Mouse (Mus musculus): Measurements from ENCODE around the gene Cpne7. TPM values are rescaled to one million over a fixed set of nuclear protein-coding genes. Genes with fewer than 3 reads are reported as not detected.

The Cpne7 gene
- total RNA-seq, 2 experiments from 2014 or later: 0.80 to 2.4 TPM

DNA sequence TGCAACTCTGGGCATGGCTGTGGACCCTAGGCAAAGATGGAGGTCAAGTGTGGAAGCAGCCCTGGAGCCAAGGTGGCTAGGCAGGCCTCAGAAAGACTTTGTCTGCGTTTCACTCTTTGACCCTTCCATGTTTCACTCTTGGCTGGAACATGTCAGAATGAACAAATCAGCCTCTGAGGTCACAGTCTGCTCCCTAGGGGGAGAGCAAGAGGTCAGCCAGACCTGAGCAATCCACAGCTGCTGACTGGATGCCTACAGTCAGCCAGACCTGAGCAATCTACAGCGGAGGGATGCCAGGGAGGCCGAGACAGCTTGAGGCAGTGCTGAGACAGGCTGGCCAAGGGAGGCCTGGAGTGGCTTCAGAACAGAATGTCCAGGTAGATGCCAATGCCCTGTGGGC lies 64.2 kb downstream of the Cpne7 start:
- no peak for DNase-seq (ENCODE audit: low spot score in 2 of 2)

Small RNA genes lying within 50 kb of the gene (microRNA-seq; reads per million reads assigned to microRNA genes)
- gene Mir7079 (0.63 reads per million), gene Mir7080 (not detected)

Other genes starting within 250 kb of the Cpne7 start
- gene Ankrd11, start 75.1 kb upstream of the Cpne7 start, total RNA-seq (2021): 10 to 100 TPM; 81.1 to 92.9 TPM
- gene Spg7, start 54.4 kb upstream of the Cpne7 start, total RNA-seq (2021): 10 to 100 TPM; 61.0 to 63.2 TPM
- 100 to 1,000 TPM; 798 to 871 TPM for gene Rpl13, start 15.0 kb upstream of the Cpne7 start, total RNA-seq (2021)
- gene Sult5a1, start 40.9 kb downstream of the Cpne7 start, total RNA-seq (2021): 10 to 100 TPM; 10.2 to 10.8 TPM
- 1 to 10 TPM; 4.7 to 9.6 TPM for gene Dpep1, start 68.9 kb downstream of the Cpne7 start, total RNA-seq (2021)
- gene Chmp1a, start 95.4 kb downstream of the Cpne7 start, total RNA-seq (2021): 10 to 100 TPM; 48.1 to 68.1 TPM
- 1 to 10 TPM; 1.2 TPM for gene Spata33, start 95.5 kb downstream of the Cpne7 start, total RNA-seq (2021)
- 10 to 100 TPM; 26.7 to 27.4 TPM for gene Cdk10, start 107.5 kb downstream of the Cpne7 start, total RNA-seq (2021)
- gene Spata2l, start 118.9 kb downstream of the Cpne7 start, total RNA-seq (2021): 1 to 10 TPM; 2.3 to 2.4 TPM
- gene Zfp276, start 136.8 kb downstream of the Cpne7 start, total RNA-seq (2021): 10 to 100 TPM; 14.9 to 17.5 TPM
- 10 to 100 TPM; 18.6 to 19.6 TPM for gene Vps9d1, start 137.0 kb downstream of the Cpne7 start, total RNA-seq (2021)
- 10 to 100 TPM in 1 of 2 experiments, 1 to 10 TPM in 1; 9.5 to 12.1 TPM for gene Fanca, start 201.2 kb downstream of the Cpne7 start, total RNA-seq (2021)
- gene Spire2, start 215.3 kb downstream of the Cpne7 start, total RNA-seq (2021): 1 to 10 TPM in 1 of 2 experiments, under 1 TPM in 1; 0.70 to 1.3 TPM

Data from gastrocnemius, postnatal 4 days (tissue).